Comparison of ENCODE assay signal across 21 mouse cellular contexts in the genomic region with DNA sequence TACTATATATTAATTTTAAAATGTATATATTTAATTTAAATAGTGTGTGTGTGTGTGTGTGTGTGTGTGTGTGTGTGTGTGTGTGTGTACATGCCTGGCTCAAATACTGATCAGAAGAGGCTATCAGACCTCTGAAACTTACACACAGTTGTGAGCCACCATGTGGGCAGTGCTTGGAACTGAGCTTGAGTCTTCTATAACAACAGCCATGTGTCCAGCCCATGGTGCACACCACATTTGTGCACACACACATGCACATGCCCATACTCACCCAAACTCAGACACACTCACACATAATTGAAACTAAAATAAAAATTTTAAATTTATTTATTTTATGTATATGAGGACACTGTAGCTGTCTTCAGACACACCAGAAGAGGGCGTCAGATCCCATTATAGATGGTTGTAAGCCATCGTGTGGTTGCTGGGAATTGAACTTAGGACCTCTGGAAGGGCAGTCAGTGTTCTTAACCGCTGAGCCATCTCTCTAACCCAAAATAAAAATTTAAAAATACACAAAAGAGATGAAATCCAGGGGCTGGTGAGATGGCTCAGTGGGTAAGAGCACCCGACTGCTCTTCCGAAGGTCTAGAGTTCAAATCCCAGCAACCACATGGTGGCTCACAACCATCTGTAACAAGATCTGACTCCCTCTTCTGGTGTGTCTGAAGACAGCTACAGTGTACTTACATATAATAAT. TPM values are rescaled to one million over a fixed set of nuclear protein-coding genes. Genes with fewer than 3 reads are reported as not detected.
DNase-seq lines count a peak whose midpoint lies in the region; ATAC-seq and TF ChIP-seq lines count a peak whose summit lies in the region.
"Not testable (repeated sequence)": the region's sequence is repeated elsewhere in the genome, so short reads cannot be mapped to it uniquely, and the experiment has no call there.
"Had no signal": no experiment of that assay in that cellular context is flagged by ENCODE, and none has a peak within 500 bp of the region (broad histone marks: within the 10 kb centered on the region; RNA-seq: fewer than 3 reads in every experiment).

No protein-coding gene starts in this region.

- 89% methylated on average over 5 of the region's 5 CpGs for WGBS in forebrain, embryonic 11.5 days
- WGBS in forebrain, embryonic 16.5 days = 81% methylated on average over 5 of the region's 5 CpGs
- 81% methylated on average over 5 of the region's 5 CpGs for WGBS in hindbrain, embryonic 13.5 days
- WGBS in midbrain, embryonic 13.5 days = 83% methylated on average over 5 of the region's 5 CpGs
- WGBS in neural tube, embryonic 11.5 days = 82% methylated on average over 5 of the region's 5 CpGs

- TF ChIP-seq RAD21 in MEL (IDR thresholded peaks at IDR 0.05; ENCODE audit: low read depth, low read length) = not testable (repeated sequence)

- not testable (repeated sequence) for H3K27me3 ChIP-seq in MEL (ENCODE audit: control insufficient read depth in 1 of 2, insufficient read depth in 2 of 2, low read length in 2 of 2); forebrain, embryonic 11.5 days (ENCODE audit: control insufficient read depth, insufficient read depth, low read length); forebrain, embryonic 16.5 days (replicated peaks; ENCODE audit: control insufficient read depth, insufficient read depth, low read length); hindbrain, embryonic 13.5 days; midbrain, embryonic 13.5 days; neural tube, embryonic 11.5 days (ENCODE audit: control insufficient read depth, insufficient read depth, low read length)

- not testable (repeated sequence) for ATAC-seq in forebrain, embryonic 11.5 days (replicated peaks; ENCODE audit: low FRiP score); forebrain, embryonic 16.5 days; hindbrain, embryonic 13.5 days (ENCODE audit: low FRiP score); midbrain, embryonic 13.5 days; neural tube, embryonic 11.5 days (ENCODE audit: insufficient read depth, low FRiP score, low TSS enrichment)

- H3K36me3 ChIP-seq in MEL (ENCODE audit: control insufficient read depth in 1 of 2, insufficient read depth in 2 of 2, low read length in 2 of 2) = peaks cover 0 to 19% of the 10 kb centered on the region in 2 experiments; a peak in 2 of 4 replicates
- H3K36me3 ChIP-seq in forebrain, embryonic 11.5 days (ENCODE audit: control insufficient read depth, insufficient read depth, low read length); neural tube, embryonic 11.5 days (ENCODE audit: control insufficient read depth, insufficient read depth, low read length): not testable (repeated sequence)
- peaks cover 19% of the 10 kb centered on the region for H3K36me3 ChIP-seq in forebrain, embryonic 16.5 days (ENCODE audit: control insufficient read depth, insufficient read depth)
- H3K36me3 ChIP-seq in hindbrain, embryonic 13.5 days = peaks cover 25% of the 10 kb centered on the region
- peaks cover 29% of the 10 kb centered on the region for H3K36me3 ChIP-seq in midbrain, embryonic 13.5 days

- H3K9ac ChIP-seq in MEL (ENCODE audit: control insufficient read depth, low read depth, low read length, poor library complexity, severe bottlenecking); forebrain, embryonic 11.5 days (ENCODE audit: low read length); forebrain, embryonic 16.5 days (replicated peaks; ENCODE audit: low read depth, low read length); hindbrain, embryonic 13.5 days; midbrain, embryonic 13.5 days (replicated peaks); neural tube, embryonic 11.5 days (ENCODE audit: low read length): not testable (repeated sequence)

- peaks cover 0 to 31% of the 10 kb centered on the region in 2 experiments; a peak in 3 of 4 replicates for H3K4me1 ChIP-seq in MEL (ENCODE audit: control insufficient read depth in 1 of 2, insufficient read depth in 2 of 2, low read length in 2 of 2)
- not testable (repeated sequence) for H3K4me1 ChIP-seq in forebrain, embryonic 11.5 days (replicated peaks; ENCODE audit: control insufficient read depth, insufficient read depth, low read length); neural tube, embryonic 11.5 days (ENCODE audit: control insufficient read depth, insufficient read depth, low read length)
- H3K4me1 ChIP-seq in forebrain, embryonic 16.5 days (replicated peaks; ENCODE audit: control insufficient read depth, insufficient read depth, low read length) = peaks cover 20% of the 10 kb centered on the region
- peaks cover 52% of the 10 kb centered on the region for H3K4me1 ChIP-seq in hindbrain, embryonic 13.5 days (replicated peaks)
- peaks cover 57% of the 10 kb centered on the region for H3K4me1 ChIP-seq in midbrain, embryonic 13.5 days (replicated peaks)

- peak overlapping the region; percentile 53; the same call in 1 of the 2 replicates for H3K4me2 ChIP-seq in forebrain, embryonic 11.5 days (ENCODE audit: low read depth, low read length, severe bottlenecking)
- peak overlapping the region; percentile 98 for H3K4me2 ChIP-seq in forebrain, embryonic 16.5 days (ENCODE audit: low read length)
- peak overlapping the region; percentile 94 for H3K4me2 ChIP-seq in hindbrain, embryonic 13.5 days
- H3K4me2 ChIP-seq in midbrain, embryonic 13.5 days (replicated peaks) = peak overlapping the region; percentile 90
- H3K4me2 ChIP-seq in neural tube, embryonic 11.5 days (ENCODE audit: low read depth) = 0 out of 2 replicates have a peak overlapping the region, but pooled peaks have one; percentile 11

- not testable (repeated sequence) for TF ChIP-seq POLR2A in MEL (IDR thresholded peaks at IDR 0.05; ENCODE audit: control insufficient read depth in 1 of 2, insufficient read depth in 1 of 2, low read depth in 1 of 2, low read length in 2 of 2, poor library complexity in 1 of 2)

- H3K9me3 ChIP-seq in MEL (replicated peaks; ENCODE audit: insufficient read depth, low read length); forebrain, embryonic 11.5 days (ENCODE audit: control insufficient read depth, low read length); forebrain, embryonic 16.5 days (ENCODE audit: control insufficient read depth, low read length); hindbrain, embryonic 13.5 days; midbrain, embryonic 13.5 days; neural tube, embryonic 11.5 days (ENCODE audit: control insufficient read depth, low read length): not testable (repeated sequence)

- TF ChIP-seq EP300 in MEL (IDR thresholded peaks at IDR 0.05; ENCODE audit: low read depth in 1 of 2, low read length in 2 of 2) = not testable (repeated sequence)

- not testable (repeated sequence) for H3K27ac ChIP-seq in MEL (ENCODE audit: control insufficient read depth, low read depth, low read length); forebrain, embryonic 11.5 days (ENCODE audit: low read depth, low read length); forebrain, embryonic 16.5 days (ENCODE audit: low read length); hindbrain, embryonic 13.5 days; layer of hippocampus, adult 2 months; midbrain, embryonic 13.5 days; neural tube, embryonic 11.5 days (ENCODE audit: low read depth, low read length)

- not testable (repeated sequence) for H3K79me2 ChIP-seq in MEL (ENCODE audit: control insufficient read depth, insufficient read depth, low read length, poor library complexity)

- DNase-seq in MEL (ENCODE audit: low read depth, low spot score) = peak; percentile 49
- not testable (repeated sequence) for DNase-seq in forebrain, embryonic 11.5 days (ENCODE audit: low spot score); layer of hippocampus, adult 2 months (ENCODE audit: low spot score in 2 of 2); neural tube, embryonic 11.5 days (ENCODE audit: low spot score)

- peak in 1 of 3 experiments; percentile 13; a peak in 1 of 6 replicates for TF ChIP-seq CTCF in MEL (IDR thresholded peaks at IDR 0.05 in 2 of 3, conservative IDR thresholded peaks at IDR 0.05 in 1 of 3; ENCODE audit: control insufficient read depth in 1 of 3, insufficient read depth in 1 of 3, low read depth in 2 of 3, low read length in 3 of 3, poor library complexity in 1 of 3, severe bottlenecking in 1 of 3)
- TF ChIP-seq CTCF in layer of hippocampus, adult 2 months (conservative IDR thresholded peaks at IDR 0.05) = peak; percentile 50

- not testable (repeated sequence) for H3K4me3 ChIP-seq in MEL (ENCODE audit: control insufficient read depth in 1 of 2, insufficient read depth in 1 of 2, low read depth in 2 of 2, low read length in 2 of 2); layer of hippocampus, adult 2 months
- H3K4me3 ChIP-seq in forebrain, embryonic 11.5 days (ENCODE audit: low read depth, low read length) = peak overlapping the region; percentile 68; the same call in 1 of the 2 replicates
- H3K4me3 ChIP-seq in forebrain, embryonic 16.5 days (replicated peaks; ENCODE audit: low read length) = peak overlapping the region; percentile 92
- H3K4me3 ChIP-seq in hindbrain, embryonic 13.5 days = peak overlapping the region; percentile 88
- H3K4me3 ChIP-seq in midbrain, embryonic 13.5 days (replicated peaks) = peak overlapping the region; percentile 98
- peak overlapping the region; percentile 71; the same call in 1 of the 2 replicates for H3K4me3 ChIP-seq in neural tube, embryonic 11.5 days (ENCODE audit: low read depth, low read length)

RNA-seq across cellular contexts. Expression of a gene that starts 3.9 kb away (rescaled TPM):
- total RNA-seq in MEL (2012; rRNA removed) = 0.69 TPM in 2 replicates
- 1 to 10 TPM in 1 of 2 experiments, not detected in 1; 1.4 TPM for polyA plus RNA-seq in MEL (2012; ENCODE audit: insufficient read depth in 1 of 2, insufficient read length in 2 of 2, low read depth in 1 of 2, low replicate concordance in 2 of 2, missing spikeins in 1 of 2)
- polyA plus RNA-seq in forebrain, embryonic 11.5 days (2014; fragmentation: Nextera tagmentation; extraction: Ambion mirVana) = 556 and 641 TPM in 2 replicates
- polyA plus RNA-seq in forebrain, embryonic 16.5 days (2015; fragmentation: Nextera tagmentation; extraction: Ambion mirVana) = 1,828 and 2,004 TPM in 2 replicates
- polyA plus RNA-seq in hindbrain, embryonic 13.5 days (2015; fragmentation: Nextera tagmentation; extraction: Ambion mirVana) = 1,817 and 1,895 TPM in 2 replicates
- 100 to 1,000 TPM; 249 to 277 TPM for total RNA-seq in layer of hippocampus, adult 2 months (2021)
- polyA plus RNA-seq in midbrain, embryonic 13.5 days (2015; fragmentation: Nextera tagmentation; extraction: Ambion mirVana) = 1,993 and 2,050 TPM in 2 replicates
- polyA plus RNA-seq in neural tube, embryonic 11.5 days (2014; fragmentation: Nextera tagmentation; extraction: Ambion mirVana) = 872 and 1,012 TPM in 2 replicates
- total RNA-seq: gastrocnemius, adult 2 months; liver, adult 2 months had no signal
- polyA plus RNA-seq: liver, adult 2 months had no signal

RNA-seq across cellular contexts. Expression of a gene that starts 8.2 kb away (rescaled TPM):
- total RNA-seq in MEL (2012; rRNA removed) = 23.8 and 26.0 TPM in 2 replicates
- polyA plus RNA-seq in MEL (2012; ENCODE audit: insufficient read depth in 1 of 2, insufficient read length in 2 of 2, low read depth in 1 of 2, low replicate concordance in 2 of 2, missing spikeins in 1 of 2) = 10 to 100 TPM in 1 of 2 experiments, not detected in 1; 34.0 TPM
- 46.3 and 48.1 TPM in 2 replicates for polyA plus RNA-seq in forebrain, embryonic 11.5 days (2014; fragmentation: Nextera tagmentation; extraction: Ambion mirVana)
- 43.9 and 48.3 TPM in 2 replicates for polyA plus RNA-seq in forebrain, embryonic 16.5 days (2015; fragmentation: Nextera tagmentation; extraction: Ambion mirVana)
- polyA plus RNA-seq in hindbrain, embryonic 13.5 days (2015; fragmentation: Nextera tagmentation; extraction: Ambion mirVana) = 42.2 and 44.3 TPM in 2 replicates
- 10 to 100 TPM; 56.7 to 62.1 TPM for total RNA-seq in layer of hippocampus, adult 2 months (2021)
- 41.7 and 42.8 TPM in 2 replicates for polyA plus RNA-seq in midbrain, embryonic 13.5 days (2015; fragmentation: Nextera tagmentation; extraction: Ambion mirVana)
- 36.5 and 41.7 TPM in 2 replicates for polyA plus RNA-seq in neural tube, embryonic 11.5 days (2014; fragmentation: Nextera tagmentation; extraction: Ambion mirVana)

RNA-seq across cellular contexts. Expression of a gene that starts 8.2 kb away (rescaled TPM):
- total RNA-seq in MEL (2012; rRNA removed) = 0.31 and 0.36 TPM in 2 replicates
- polyA plus RNA-seq in MEL (2012; ENCODE audit: insufficient read depth in 1 of 2, insufficient read length in 2 of 2, low read depth in 1 of 2, low replicate concordance in 2 of 2, missing spikeins in 1 of 2) = under 1 TPM in 1 of 2 experiments, not detected in 1; 0.45 TPM
- 0.16 and 0.31 TPM in 2 replicates for polyA plus RNA-seq in forebrain, embryonic 11.5 days (2014; fragmentation: Nextera tagmentation; extraction: Ambion mirVana)
- 0.09 and 0.12 TPM in 2 replicates for polyA plus RNA-seq in forebrain, embryonic 16.5 days (2015; fragmentation: Nextera tagmentation; extraction: Ambion mirVana)
- 0.17 TPM in 2 replicates for polyA plus RNA-seq in hindbrain, embryonic 13.5 days (2015; fragmentation: Nextera tagmentation; extraction: Ambion mirVana)
- not detected for total RNA-seq in layer of hippocampus, adult 2 months (2021)
- 0.17 and 0.31 TPM in 2 replicates for polyA plus RNA-seq in midbrain, embryonic 13.5 days (2015; fragmentation: Nextera tagmentation; extraction: Ambion mirVana)
- 0.20 TPM in 1 of 2 replicates, not detected in the other for polyA plus RNA-seq in neural tube, embryonic 11.5 days (2014; fragmentation: Nextera tagmentation; extraction: Ambion mirVana)
- total RNA-seq: gastrocnemius, adult 2 months; gastrocnemius, postnatal 36 days; heart, adult 18-20 months; heart, postnatal 36 days; liver, adult 2 months had no signal
- polyA plus RNA-seq: embryonic facial prominence, embryonic 11.5 days; heart, embryonic 11.5 days; inflammation-experienced regulatory T-cells, adult 6 months; kidney, embryonic 14.5 days; limb, embryonic 12.5 days; liver, adult 2 months; liver, embryonic 15.5 days; lung, embryonic 14.5 days; stomach, embryonic 16.5 days; urinary bladder, adult 2 months had no signal

RNA-seq across cellular contexts. Expression of a gene that starts 41.6 kb away (rescaled TPM):
- 107 TPM in 2 replicates for total RNA-seq in MEL (2012; rRNA removed)
- 100 to 1,000 TPM in 1 of 2 experiments, not detected in 1; 327 TPM for polyA plus RNA-seq in MEL (2012; ENCODE audit: insufficient read depth in 1 of 2, insufficient read length in 2 of 2, low read depth in 1 of 2, low replicate concordance in 2 of 2, missing spikeins in 1 of 2)
- polyA plus RNA-seq in forebrain, embryonic 11.5 days (2014; fragmentation: Nextera tagmentation; extraction: Ambion mirVana) = 166 and 186 TPM in 2 replicates
- 283 and 303 TPM in 2 replicates for polyA plus RNA-seq in forebrain, embryonic 16.5 days (2015; fragmentation: Nextera tagmentation; extraction: Ambion mirVana)
- polyA plus RNA-seq in hindbrain, embryonic 13.5 days (2015; fragmentation: Nextera tagmentation; extraction: Ambion mirVana) = 273 and 284 TPM in 2 replicates
- 100 to 1,000 TPM; 459 to 497 TPM for total RNA-seq in layer of hippocampus, adult 2 months (2021)
- 238 and 263 TPM in 2 replicates for polyA plus RNA-seq in midbrain, embryonic 13.5 days (2015; fragmentation: Nextera tagmentation; extraction: Ambion mirVana)
- polyA plus RNA-seq in neural tube, embryonic 11.5 days (2014; fragmentation: Nextera tagmentation; extraction: Ambion mirVana) = 211 and 217 TPM in 2 replicates

Comparison
In these comparisons a context has a peak if more than half of its experiments do, and no peak if none do; other contexts are left out.
1. H3K4me2 ChIP-seq: peak in every context shown above with its lines; median percentile 98 in forebrain, embryonic 16.5 days; 94 in hindbrain, embryonic 13.5 days; 90 in midbrain, embryonic 13.5 days; 53 in forebrain, embryonic 11.5 days; 11 in neural tube, embryonic 11.5 days.
2. RNA of a gene that starts 3.9 kb away (polyA plus RNA-seq): 1,828 to 2,004 TPM in forebrain, embryonic 16.5 days, 1,993 to 2,050 TPM in midbrain, embryonic 13.5 days, 1,817 to 1,895 TPM in hindbrain, embryonic 13.5 days, 872 to 1,012 TPM in neural tube, embryonic 11.5 days and 556 to 641 TPM in forebrain, embryonic 11.5 days; 1.4 TPM in MEL; every median in the first group is over 100 times any median in the second.